Mouse (Mus musculus) heart, embryonic 11.5 days (tissue): ENCODE measurements around the gene Gm45713. TPM values are rescaled to one million over a fixed set of nuclear protein-coding genes. Genes with fewer than 3 reads are reported as not detected.

ENCODE experiments used
- ATAC-seq: fragments of 200-750 bp; cut with Nextera tagmentation; replicated peaks from 2 replicates; pipeline ENCODE4 v1.8.0; 2017; ENCODE audit warnings: moderate library complexity; ENCODE audit not compliant: insufficient number of reproducible peaks, low FRiP score, low TSS enrichment
- H3K27ac ChIP-seq: fragments of 300-500 bp; sonication (generic); 2 replicates; pipeline ENCODE4 v1.5.1; 2014; ENCODE audit warnings: mild to moderate bottlenecking, low read depth, low read length
- H3K27me3 ChIP-seq: fragments of 300-500 bp; sonication (generic); 2 replicates; pipeline ENCODE4 v1.6.1; 2014; ENCODE audit warnings: mild to moderate bottlenecking, low read length, mixed read lengths; ENCODE audit not compliant: control insufficient read depth, insufficient read depth
- H3K36me3 ChIP-seq: fragments of 300-500 bp; sonication (generic); 2 replicates; pipeline ENCODE4 v1.6.1; 2014; ENCODE audit warnings: mild to moderate bottlenecking, low read length, moderate library complexity, mixed read lengths; ENCODE audit not compliant: control insufficient read depth, insufficient read depth
- H3K4me1 ChIP-seq: fragments of 300-500 bp; sonication (generic); 2 replicates; pipeline ENCODE4 v1.6.1; 2014; ENCODE audit warnings: low read length; ENCODE audit not compliant: control insufficient read depth, insufficient read depth
- H3K4me2 ChIP-seq: fragments of 300-500 bp; sonication (generic); 2 replicates; pipeline ENCODE4 v1.6.1; 2014; ENCODE audit warnings: mild to moderate bottlenecking, moderate library complexity
- H3K4me3 ChIP-seq: fragments of 300-500 bp; sonication (generic); 2 replicates; pipeline ENCODE4 v1.5.1; 2014; ENCODE audit warnings: low read depth, low read length
- H3K9ac ChIP-seq: fragments of 300-500 bp; sonication (generic); 2 replicates; pipeline ENCODE4 v1.6.1; 2014; ENCODE audit warnings: mild to moderate bottlenecking, low read depth, low read length, moderate library complexity
- H3K9me3 ChIP-seq: fragments of 300-500 bp; sonication (generic); replicated peaks from 2 replicates; pipeline ENCODE4 v1.6.1; 2016; ENCODE audit warnings: low read length; ENCODE audit not compliant: control insufficient read depth
- WGBS: fragments of 180-500 bp; shearing (Covaris S2); extraction: QIAGEN DNeasy Blood & Tissue Kit; methylation state at CpG from one replicate; pipeline ENCODE4 v1.1.7; 2014; ENCODE audit not compliant: insufficient replicate concordance; 5-methylcytosine and 5-hydroxymethylcytosine counted together
- microRNA counts: library from miRNA; unstranded; fragments of <30 nt; microRNA quantifications from one replicate; lab custom pipeline; 2015
- microRNA-seq: library from miRNA; unstranded; fragments of <30 nt; microRNA quantifications from one replicate; pipeline ENCODE4, GENCODE M21; 2016; ENCODE audit warnings: borderline number of aligned reads
- polyA plus RNA-seq: library from polyadenylated mRNA; unstranded; fragments of >200 nt; fragmentation: Nextera tagmentation; extraction: Ambion mirVana; gene quantifications from 2 replicates; pipeline ENCODE4 v1.2.1, GENCODE M21; 2014

The Gm45713 gene
- polyA plus RNA-seq, 1 experiment from 2014 or later, result 0.21 TPM

DNA sequence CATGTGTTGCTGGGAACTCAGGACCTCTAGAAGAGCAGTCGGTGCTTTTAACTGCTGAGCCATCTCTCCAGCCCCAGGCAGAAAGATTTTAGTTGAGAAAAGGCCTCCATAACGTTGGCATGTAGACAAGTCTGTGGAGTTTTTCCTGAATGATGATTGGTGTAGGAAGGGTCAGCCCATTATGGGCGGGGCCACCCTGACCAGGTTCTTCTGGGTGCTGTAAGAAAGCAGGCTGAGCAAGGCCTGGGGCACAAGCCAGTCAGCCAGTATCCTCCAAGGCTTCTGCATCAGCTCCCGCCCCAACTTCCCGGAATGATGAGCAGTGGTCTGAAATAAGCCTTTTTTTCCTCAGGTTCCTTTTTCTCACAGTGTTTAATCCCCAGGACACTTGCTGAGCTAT lies 55.0 kb downstream of the Gm45713 start:
- Histone ChIP-seq H3K27ac (no peak overlapping the region), H3K9ac (no peak overlapping the region), H3K4me2 (no peak overlapping the region), H3K36me3 (peaks cover 27% of the 10 kb centered on the region), H3K4me3 (no peak overlapping the region), H3K4me1 (no peaks in the 10 kb centered on the region; the same call in 1 of the 2 replicates), H3K9me3 (no peaks in the 10 kb centered on the region; the same call in 1 of the 2 replicates), H3K27me3 (no peaks in the 10 kb centered on the region)
- no peak for ATAC-seq
- WGBS, result 51% methylated on average over 5 of the region's 5 CpGs

DNA sequence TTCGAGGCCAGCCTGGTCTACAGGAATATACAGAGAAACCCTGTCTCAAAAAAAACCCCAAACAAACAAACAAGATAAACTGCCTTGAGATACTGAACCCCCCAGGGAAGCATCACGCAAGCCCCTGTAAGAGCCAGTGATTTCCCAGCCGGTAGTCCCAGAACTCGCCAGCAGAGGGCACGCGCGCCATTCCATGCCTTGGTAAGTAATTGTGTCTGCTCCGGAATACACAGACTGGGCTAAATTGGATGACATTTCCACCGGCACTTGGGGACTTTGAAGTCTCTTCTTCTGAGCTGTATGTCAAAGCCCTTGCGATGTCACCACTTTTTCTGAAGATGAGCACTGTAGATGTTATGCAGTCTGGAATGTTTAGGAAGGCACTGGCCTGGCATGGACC lies 56.2 kb downstream of the Gm45713 start:
- Histone ChIP-seq H3K27ac (no peak overlapping the region), H3K36me3 (peaks cover 20% of the 10 kb centered on the region), H3K4me3 (no peak overlapping the region), H3K9ac (no peak overlapping the region), H3K4me1 (peaks cover 12% of the 10 kb centered on the region), H3K27me3 (no peaks in the 10 kb centered on the region), H3K9me3 (no peaks in the 10 kb centered on the region; the same call in 1 of the 2 replicates), H3K4me2 (no peak overlapping the region)
- WGBS, result under 1% methylated on average over 10 of the region's 10 CpGs
- ATAC-seq, result no peak

- no peak for ATAC-seq
- H3K9me3 ChIP-seq, result no peaks in the 10 kb centered on the region; the same call in 1 of the 2 replicates
- H3K4me3 ChIP-seq, result no peak overlapping the region
- 31% methylated on average over 9 of the region's 9 CpGs for WGBS
- H3K9ac ChIP-seq, result no peak overlapping the region
- peaks cover 13% of the 10 kb centered on the region for H3K4me1 ChIP-seq
- H3K4me2 ChIP-seq, result no peak overlapping the region
- H3K27ac ChIP-seq, result no peak overlapping the region
- H3K36me3 ChIP-seq, result peaks cover 16% of the 10 kb centered on the region
- no peaks in the 10 kb centered on the region for H3K27me3 ChIP-seq
These were observed 57.5 kb downstream of the Gm45713 start for GRCm38 (mm10) chr7:45078513-45078912.

GRCm38 (mm10) chr7:45077829-45078228 lies 58.2 kb downstream of the Gm45713 start:
- Histone ChIP-seq H3K9me3 (no peaks in the 10 kb centered on the region; the same call in 1 of the 2 replicates), H3K27me3 (no peaks in the 10 kb centered on the region), H3K4me1 (peaks cover 13% of the 10 kb centered on the region), H3K4me3 (no peak overlapping the region), H3K9ac (no peak overlapping the region), H3K27ac (no peak overlapping the region), H3K36me3 (peaks cover 9% of the 10 kb centered on the region), H3K4me2 (no peak overlapping the region)
- 91% methylated on average over 2 of the region's 2 CpGs for WGBS
- ATAC-seq, result no peak

DNA sequence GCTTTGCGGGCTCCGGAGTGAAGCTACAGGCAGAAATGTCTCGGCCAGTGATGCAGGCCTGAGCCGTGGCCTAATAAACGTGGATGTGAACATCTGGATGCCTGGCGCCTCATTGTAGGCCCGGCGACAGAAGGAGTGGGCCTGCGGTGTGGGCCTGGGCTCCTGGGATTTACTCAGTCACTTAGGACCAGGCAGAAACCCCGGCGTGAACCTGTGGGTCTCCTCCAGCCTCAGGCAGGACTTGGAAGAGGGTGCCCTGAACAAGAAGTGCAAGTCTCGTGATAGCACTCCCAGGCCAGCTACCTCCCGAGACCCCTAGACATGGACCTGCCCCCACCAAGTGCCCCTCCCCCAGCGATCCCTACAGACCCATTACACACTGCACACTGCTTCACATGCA lies 58.7 kb downstream of the Gm45713 start:
- Histone ChIP-seq H3K36me3 (peaks cover 8% of the 10 kb centered on the region), H3K27me3 (no peaks in the 10 kb centered on the region), H3K4me2 (no peak overlapping the region), H3K4me1 (peaks cover 13% of the 10 kb centered on the region), H3K27ac (no peak overlapping the region), H3K9ac (no peak overlapping the region), H3K4me3 (no peak overlapping the region), H3K9me3 (no peaks in the 10 kb centered on the region; the same call in 1 of the 2 replicates)
- 90% methylated on average over 14 of the region's 14 CpGs for WGBS
- no peak for ATAC-seq

GRCm38 (mm10) chr7:45076501-45076900 lies 59.5 kb downstream of the Gm45713 start:
- H3K4me2 ChIP-seq, result no peak overlapping the region
- H3K9me3 ChIP-seq, result no peaks in the 10 kb centered on the region; the same call in 1 of the 2 replicates
- H3K27me3 ChIP-seq, result no peaks in the 10 kb centered on the region
- H3K4me3 ChIP-seq, result no peak overlapping the region
- ATAC-seq, result no peak
- H3K4me1 ChIP-seq, result peaks cover 13% of the 10 kb centered on the region
- H3K27ac ChIP-seq, result peak overlapping the region; percentile 82; the same call in 1 of the 2 replicates
- no peak overlapping the region for H3K9ac ChIP-seq
- WGBS, result 85% methylated on average over 30 of the region's 30 CpGs
- peaks cover 8% of the 10 kb centered on the region for H3K36me3 ChIP-seq

MicroRNA genes within 50 kb of the gene (microRNA counts, 519-probe panel; counts per million panel counts)
- microRNA mmu-miR-150 (lab: Ali Mortazavi, UCI), result 32.2 counts per million

Small RNAs within 50 kb of the gene (microRNA-seq; reads per million reads assigned to microRNA genes)
- gene Mir150 (16.1 reads per million, percentile 48 among the genes with 10 or more reads in this experiment), gene Mir5121 (112 reads per million, percentile 65 among the genes with 10 or more reads in this experiment), gene Mir7055 (not detected)

Other genes with a start within 250 kb of the Gm45713 start
- gene Med25, start 243.5 kb downstream of the Gm45713 start, polyA plus RNA-seq, result 47.3 and 51.9 TPM in 2 replicates
- 12.2 and 12.8 TPM in 2 replicates for gene Fuz, start 240.2 kb downstream of the Gm45713 start, polyA plus RNA-seq
- 69.1 and 77.3 TPM in 2 replicates for gene Ap2a1, start 206.7 kb downstream of the Gm45713 start, polyA plus RNA-seq
- not detected in 2 replicates for gene Tsks, start 193.0 kb downstream of the Gm45713 start, polyA plus RNA-seq
- 10.0 and 10.5 TPM in 2 replicates for gene Cpt1c, start 161.4 kb downstream of the Gm45713 start, polyA plus RNA-seq
- 179 and 194 TPM in 2 replicates for gene Prmt1, start 149.7 kb downstream of the Gm45713 start, polyA plus RNA-seq
- gene Irf3, start 138.6 kb downstream of the Gm45713 start, polyA plus RNA-seq, result 57.3 and 61.4 TPM in 2 replicates
- gene Bcl2l12, start 137.5 kb downstream of the Gm45713 start, polyA plus RNA-seq, result 41.0 and 43.2 TPM in 2 replicates
- gene Scaf1, start 119.9 kb downstream of the Gm45713 start, polyA plus RNA-seq, result 37.9 and 42.5 TPM in 2 replicates
- gene Rras, start 118.3 kb downstream of the Gm45713 start, polyA plus RNA-seq, result 74.4 and 76.1 TPM in 2 replicates
- 7.9 and 12.1 TPM in 2 replicates for gene Prr12, start 83.3 kb downstream of the Gm45713 start, polyA plus RNA-seq
- 54.2 and 58.9 TPM in 2 replicates for gene Nosip, start 73.8 kb downstream of the Gm45713 start, polyA plus RNA-seq
- 11.7 and 13.3 TPM in 2 replicates for gene Prrg2, start 73.6 kb downstream of the Gm45713 start, polyA plus RNA-seq
- gene Rcn3, start 44.0 kb downstream of the Gm45713 start, polyA plus RNA-seq, result 339 and 341 TPM in 2 replicates
- gene Fcgrt, start 32.4 kb downstream of the Gm45713 start, polyA plus RNA-seq, result 15.1 and 20.5 TPM in 2 replicates
- 1,168 and 1,305 TPM in 2 replicates for gene Rps11, start 11.8 kb downstream of the Gm45713 start, polyA plus RNA-seq
- gene Rpl13a, start 7.5 kb downstream of the Gm45713 start, polyA plus RNA-seq, result 981 and 1,056 TPM in 2 replicates
- gene Flt3l, start 201 bp upstream of the Gm45713 start, polyA plus RNA-seq, result 1.6 and 2.5 TPM in 2 replicates
- gene Pih1d1, start 18.1 kb upstream of the Gm45713 start, polyA plus RNA-seq, result 99.1 and 99.6 TPM in 2 replicates
- gene Aldh16a1, start 18.4 kb upstream of the Gm45713 start, polyA plus RNA-seq, result 28.7 and 28.9 TPM in 2 replicates
- 3.0 and 3.7 TPM in 2 replicates for gene Slc17a7, start 27.7 kb upstream of the Gm45713 start, polyA plus RNA-seq
- not detected in 2 replicates for gene Gfy, start 43.3 kb upstream of the Gm45713 start, polyA plus RNA-seq
- gene Pth2, start 44.8 kb upstream of the Gm45713 start, polyA plus RNA-seq, result 0.68 TPM in 1 of 2 replicates, not detected in the other
- gene Ccdc155, start 68.7 kb upstream of the Gm45713 start, polyA plus RNA-seq, result 0.39 and 0.70 TPM in 2 replicates
- gene Dkkl1, start 75.9 kb upstream of the Gm45713 start, polyA plus RNA-seq, result 1.9 and 2.4 TPM in 2 replicates
- gene Tead2, start 79.5 kb upstream of the Gm45713 start, polyA plus RNA-seq, result 129 and 131 TPM in 2 replicates
- 2.1 and 2.2 TPM in 2 replicates for gene Cd37, start 102.9 kb upstream of the Gm45713 start, polyA plus RNA-seq
- 0.32 and 0.47 TPM in 2 replicates for gene Slc6a16, start 104.9 kb upstream of the Gm45713 start, polyA plus RNA-seq
- not detected in 2 replicates for gene Slc6a21, start 141.3 kb upstream of the Gm45713 start, polyA plus RNA-seq
- 7.0 and 9.8 TPM in 2 replicates for gene Trpm4, start 197.5 kb upstream of the Gm45713 start, polyA plus RNA-seq
- gene Hrc, start 199.1 kb upstream of the Gm45713 start, polyA plus RNA-seq, result 24.3 and 30.1 TPM in 2 replicates
- 2.0 and 3.7 TPM in 2 replicates for gene Ppfia3, start 230.8 kb upstream of the Gm45713 start, polyA plus RNA-seq
- gene Lin7b, start 234.4 kb upstream of the Gm45713 start, polyA plus RNA-seq, result 1.6 and 1.7 TPM in 2 replicates